Mouse (Mus musculus) embryonic facial prominence, embryonic 11.5 days (tissue): Measurements from ENCODE around the gene Clint1. TPM values are rescaled to one million over a fixed set of nuclear protein-coding genes. Genes with fewer than 3 reads are reported as not detected.

ENCODE experiments used
- ATAC-seq: fragments of 200-750 bp; cut with Nextera tagmentation; replicated peaks from 2 replicates; pipeline ENCODE4 v1.8.0; 2017; ENCODE audit warnings: low read depth; ENCODE audit not compliant: insufficient number of reproducible peaks, low FRiP score, low TSS enrichment
- DNase-seq: peaks from one replicate; pipeline ENCODE4 v3.0.0-alpha.2; 2015; ENCODE audit warnings: low spot score
- H3K27ac ChIP-seq: fragments of 300-500 bp; sonication (generic); replicated peaks from 2 replicates; pipeline ENCODE4 v1.5.1; 2014; ENCODE audit warnings: mild to moderate bottlenecking, low read depth, low read length, control low read depth
- H3K27me3 ChIP-seq: fragments of 300-500 bp; sonication (generic); 2 replicates; pipeline ENCODE4 v1.6.1; 2014; ENCODE audit warnings: mild to moderate bottlenecking, low read length, moderate library complexity, mixed read lengths; ENCODE audit not compliant: control insufficient read depth, insufficient read depth
- H3K36me3 ChIP-seq: fragments of 300-500 bp; sonication (generic); replicated peaks from 2 replicates; pipeline ENCODE4 v1.6.1; 2014; ENCODE audit warnings: low read depth, mild to moderate bottlenecking, low read length, moderate library complexity, mixed read lengths; ENCODE audit not compliant: control insufficient read depth, insufficient read depth
- H3K4me1 ChIP-seq: fragments of 300-500 bp; sonication (generic); 2 replicates; pipeline ENCODE4 v1.6.1; 2014; ENCODE audit warnings: low read length, mixed read lengths; ENCODE audit not compliant: control insufficient read depth, insufficient read depth
- H3K4me2 ChIP-seq: fragments of 300-500 bp; sonication (generic); 2 replicates; pipeline ENCODE4 v1.6.1; 2014; ENCODE audit warnings: low read depth, mild to moderate bottlenecking, control low read depth, low read length, moderate library complexity
- H3K4me3 ChIP-seq: fragments of 300-500 bp; sonication (generic); 2 replicates; pipeline ENCODE4 v1.5.1; 2014; ENCODE audit warnings: low read depth, low read length, control low read depth
- H3K9ac ChIP-seq: fragments of 300-500 bp; sonication (generic); replicated peaks from 2 replicates; pipeline ENCODE4 v1.6.1; 2014; ENCODE audit warnings: mild to moderate bottlenecking, control low read depth, low read length
- H3K9me3 ChIP-seq: fragments of 300-500 bp; sonication (generic); replicated peaks from 2 replicates; pipeline ENCODE4 v1.6.1; 2016; ENCODE audit warnings: mild to moderate bottlenecking, low read length, inconsistent platforms, mixed read lengths; ENCODE audit not compliant: control insufficient read depth
- WGBS: fragments of 180-500 bp; shearing (Covaris S2); extraction: QIAGEN DNeasy Blood & Tissue Kit; methylation state at CpG from one replicate; pipeline ENCODE4 v1.1.7; 2014; 5-methylcytosine and 5-hydroxymethylcytosine counted together
- polyA plus RNA-seq: library from polyadenylated mRNA; unstranded; fragments of >200 nt; fragmentation: Nextera tagmentation; extraction: Ambion mirVana; gene quantifications from 2 replicates; pipeline ENCODE4 v1.2.1, GENCODE M21; 2014

Gene Clint1
- polyA plus RNA-seq, 1 experiment from 2014 or later, result 71.2 TPM

- Histone ChIP-seq H3K27ac (no peak overlapping the region), H3K9ac (no peak overlapping the region), H3K9me3 (no peaks in the 10 kb centered on the region), H3K36me3 (no peaks in the 10 kb centered on the region), H3K4me2 (no peak overlapping the region), H3K4me3 (no peak overlapping the region), H3K27me3 (no peaks in the 10 kb centered on the region), H3K4me1 (peaks cover 4% of the 10 kb centered on the region; the same call in 1 of the 2 replicates)
- WGBS, result 30% methylated on average over 6 of the region's 6 CpGs
- ATAC-seq, result no peak
- DNase-seq, result peak; percentile 6
Observed at GRCm38 (mm10) chr11:45925436-45925835, 73.6 kb downstream of the Clint1 start.

DNA sequence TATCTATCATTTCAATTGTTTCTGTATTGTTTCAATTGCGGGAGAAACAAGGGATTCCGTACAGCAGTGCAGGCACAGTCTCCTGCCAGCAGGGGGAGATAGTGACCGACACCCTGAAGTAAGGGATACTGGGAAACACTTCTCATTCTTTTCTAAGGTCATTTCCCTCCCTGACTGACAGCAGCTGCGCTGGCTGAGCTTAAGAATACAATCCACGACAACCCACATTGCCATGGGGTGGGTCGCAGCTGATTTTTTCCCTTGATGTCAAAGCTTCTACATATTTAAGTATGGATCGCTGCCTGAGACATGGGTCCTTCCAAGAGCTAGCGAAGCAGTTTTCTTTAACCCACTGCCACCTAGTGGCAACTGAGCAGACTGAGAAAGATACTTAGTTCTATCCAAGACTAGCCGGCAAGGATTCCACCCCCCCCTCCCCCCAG is 74.8 kb downstream of the Clint1 start:
- peak; percentile 69 for ATAC-seq
- peak; percentile 89 for DNase-seq
- H3K9me3 ChIP-seq, result no peaks in the 10 kb centered on the region
- under 1% methylated on average over 9 of the region's 9 CpGs for WGBS
- H3K4me1 ChIP-seq, result no peaks in the 10 kb centered on the region
- H3K36me3 ChIP-seq, result no peaks in the 10 kb centered on the region
- H3K4me3 ChIP-seq, result peak overlapping the region; percentile 23
- no peaks in the 10 kb centered on the region for H3K27me3 ChIP-seq
- no peak overlapping the region for H3K27ac ChIP-seq
- peak overlapping the region; percentile 44 for H3K4me2 ChIP-seq
- H3K9ac ChIP-seq, result peak overlapping the region; percentile 29; the same call in 1 of the 2 replicates

DNA sequence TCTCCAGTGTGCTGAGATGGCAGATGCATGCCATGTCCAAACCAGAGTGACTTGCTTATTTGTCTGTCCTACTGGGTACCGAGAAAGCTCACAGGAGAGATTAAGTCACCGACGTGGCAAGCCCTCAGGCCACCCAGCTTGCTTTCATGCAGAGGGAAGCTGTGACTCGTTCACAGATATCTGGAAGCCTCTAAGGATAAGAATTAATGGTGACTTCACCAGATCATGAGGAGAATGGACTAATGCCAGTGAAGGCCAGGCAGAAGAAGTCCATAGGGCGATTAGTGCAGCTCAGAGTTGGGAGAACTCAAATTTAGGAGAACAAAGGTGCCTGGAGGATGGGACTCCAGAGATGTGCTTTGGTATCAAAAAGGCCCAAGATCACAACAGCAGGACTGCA is 75.6 kb downstream of the Clint1 start:
- Histone ChIP-seq H3K27me3 (no peaks in the 10 kb centered on the region), H3K9ac (no peak overlapping the region), H3K4me2 (no peak overlapping the region), H3K4me3 (no peak overlapping the region), H3K36me3 (no peaks in the 10 kb centered on the region), H3K9me3 (no peaks in the 10 kb centered on the region), H3K27ac (no peak overlapping the region), H3K4me1 (no peaks in the 10 kb centered on the region)
- no peak for ATAC-seq
- WGBS, result 67% methylated on average over 5 of the region's 5 CpGs
- no peak for DNase-seq

DNA sequence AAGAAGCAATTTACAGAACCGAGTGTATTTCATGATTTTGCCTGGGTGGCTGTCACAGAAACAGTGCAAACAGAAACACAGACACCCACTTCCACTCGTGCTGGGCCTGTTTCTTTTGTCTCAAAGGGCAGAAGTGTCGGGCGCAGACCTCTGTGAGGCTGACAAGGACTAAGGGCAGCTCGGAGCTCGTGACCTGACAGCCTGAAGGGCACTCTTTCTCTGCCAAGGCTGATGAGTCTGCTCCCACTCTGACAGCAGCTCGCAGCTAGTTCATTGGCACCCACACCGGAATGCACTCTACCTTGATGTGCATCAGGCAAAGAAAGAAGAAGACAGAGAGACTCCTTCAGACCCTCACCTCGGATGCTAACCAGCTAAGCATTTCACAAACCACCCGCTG is 77.7 kb downstream of the Clint1 start:
- no peak overlapping the region for H3K4me3 ChIP-seq
- no peaks in the 10 kb centered on the region for H3K27me3 ChIP-seq
- no peak overlapping the region for H3K9ac ChIP-seq
- no peak overlapping the region for H3K27ac ChIP-seq
- no peak overlapping the region for H3K4me2 ChIP-seq
- no peaks in the 10 kb centered on the region for H3K4me1 ChIP-seq
- H3K36me3 ChIP-seq, result no peaks in the 10 kb centered on the region; the same call in 1 of the 2 replicates
- no peaks in the 10 kb centered on the region for H3K9me3 ChIP-seq
- no peak for DNase-seq
- no peak for ATAC-seq
- WGBS, result 84% methylated on average over 10 of the region's 10 CpGs

- ATAC-seq (no peak), DNase-seq (no peak)
- no peaks in the 10 kb centered on the region for H3K4me1 ChIP-seq
- 92% methylated on average over 10 of the region's 10 CpGs for WGBS
- no peak overlapping the region for H3K27ac ChIP-seq
- H3K4me3 ChIP-seq, result no peak overlapping the region
- no peaks in the 10 kb centered on the region for H3K27me3 ChIP-seq
- no peak overlapping the region for H3K9ac ChIP-seq
- no peaks in the 10 kb centered on the region for H3K9me3 ChIP-seq
- H3K4me2 ChIP-seq, result no peak overlapping the region
- peaks cover 4% of the 10 kb centered on the region for H3K36me3 ChIP-seq
Observed at GRCm38 (mm10) chr11:45932771-45933170, 80.9 kb downstream of the Clint1 start.

DNA sequence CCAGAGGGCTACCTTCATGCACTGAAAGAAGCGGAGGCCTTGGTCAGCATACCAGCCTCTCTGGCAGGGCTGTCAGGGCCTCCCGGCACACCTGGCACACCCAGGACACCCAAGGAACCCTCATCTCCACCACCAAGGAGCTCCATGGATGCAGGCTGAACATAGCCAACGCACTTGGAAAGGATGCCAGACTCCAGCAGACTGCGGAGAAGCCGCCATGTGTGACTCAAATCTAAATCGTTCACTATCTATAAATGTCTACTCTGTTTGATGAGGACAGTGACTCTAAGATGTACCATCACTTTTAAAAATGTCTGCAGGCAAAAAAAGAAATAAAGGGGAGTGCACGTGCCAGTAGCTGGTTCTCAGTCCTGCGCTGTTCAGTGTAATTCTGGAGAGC is 85.6 kb downstream of the Clint1 start:
- Histone ChIP-seq H3K27me3 (no peaks in the 10 kb centered on the region), H3K27ac (no peak overlapping the region), H3K4me1 (no peaks in the 10 kb centered on the region), H3K36me3 (peaks cover 4% of the 10 kb centered on the region), H3K4me3 (no peak overlapping the region), H3K9ac (no peak overlapping the region), H3K4me2 (no peak overlapping the region), H3K9me3 (no peaks in the 10 kb centered on the region)
- DNase-seq (no peak), ATAC-seq (no peak)
- WGBS, result 91% methylated on average over 8 of the region's 8 CpGs

DNA sequence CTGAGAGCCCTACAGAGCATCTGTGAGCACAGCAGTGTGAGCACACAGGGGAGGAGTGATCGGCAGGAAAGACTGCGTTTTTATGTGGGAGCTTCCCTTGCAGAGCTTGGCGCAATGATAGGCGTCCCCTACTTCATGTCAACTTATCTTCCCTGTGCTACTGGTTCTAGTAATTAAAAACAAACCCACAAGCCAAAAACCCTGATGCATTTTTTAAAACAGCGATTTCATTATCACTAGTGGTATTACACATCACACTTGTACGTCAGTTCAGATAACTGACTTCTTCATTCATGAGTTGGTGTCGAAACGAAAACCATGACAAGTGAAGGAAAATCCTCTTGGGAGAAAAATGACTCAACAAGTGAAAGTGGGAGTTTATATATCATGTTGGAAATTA is 87.1 kb downstream of the Clint1 start:
- Histone ChIP-seq H3K9ac (no peak overlapping the region), H3K9me3 (no peaks in the 10 kb centered on the region), H3K4me1 (no peaks in the 10 kb centered on the region), H3K27ac (no peak overlapping the region), H3K4me2 (no peak overlapping the region), H3K36me3 (peaks cover 4% of the 10 kb centered on the region), H3K27me3 (no peaks in the 10 kb centered on the region), H3K4me3 (no peak overlapping the region)
- WGBS, result 94% methylated on average over 8 of the region's 8 CpGs
- DNase-seq, result no peak
- no peak for ATAC-seq

GRCm38 (mm10) chr11:45942281-45942680 is 90.4 kb downstream of the Clint1 start:
- Histone ChIP-seq H3K27ac (no peak overlapping the region), H3K4me1 (no peaks in the 10 kb centered on the region), H3K4me3 (no peak overlapping the region), H3K36me3 (peaks cover 1% of the 10 kb centered on the region), H3K9ac (no peak overlapping the region), H3K27me3 (no peaks in the 10 kb centered on the region), H3K4me2 (no peak overlapping the region), H3K9me3 (no peaks in the 10 kb centered on the region)
- DNase-seq (no peak), ATAC-seq (no peak)
- WGBS, result 80% methylated on average over 7 of the region's 7 CpGs
